Mouse (Mus musculus) CH12F3 (cell line): ENCODE data around the gene Spag6.

Experiments used
- in situ Hi-C: fragments of 300-500 bp; cut with MboI; formaldehyde crosslinking; loops from 2 replicates; pipeline ENCODE4 v1.14.3; 2020; ENCODE audit warnings: low sequenced_read_pairs

The Spag6 gene

DNA sequence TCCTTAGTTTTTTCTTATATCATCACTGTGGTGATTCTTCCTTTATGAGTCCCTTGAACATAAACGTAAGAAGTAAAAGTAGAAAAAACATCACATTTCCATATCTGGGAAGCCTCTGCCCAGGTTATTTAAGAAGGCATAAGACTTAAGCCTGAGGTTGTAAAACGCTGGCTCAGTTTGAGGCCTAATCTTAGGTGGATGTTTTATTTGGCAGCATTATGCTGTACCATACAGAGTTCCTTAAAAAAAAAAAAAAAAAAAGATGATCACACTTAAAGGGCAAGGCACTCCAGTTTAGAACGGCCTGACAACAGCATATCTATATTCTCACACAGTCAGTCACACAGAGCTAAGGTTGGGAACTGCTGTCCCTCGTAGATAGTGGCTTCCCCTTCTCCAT lies 32.0 kb downstream of the Spag6 start:
- in situ Hi-C loops: no loop called here

DNA sequence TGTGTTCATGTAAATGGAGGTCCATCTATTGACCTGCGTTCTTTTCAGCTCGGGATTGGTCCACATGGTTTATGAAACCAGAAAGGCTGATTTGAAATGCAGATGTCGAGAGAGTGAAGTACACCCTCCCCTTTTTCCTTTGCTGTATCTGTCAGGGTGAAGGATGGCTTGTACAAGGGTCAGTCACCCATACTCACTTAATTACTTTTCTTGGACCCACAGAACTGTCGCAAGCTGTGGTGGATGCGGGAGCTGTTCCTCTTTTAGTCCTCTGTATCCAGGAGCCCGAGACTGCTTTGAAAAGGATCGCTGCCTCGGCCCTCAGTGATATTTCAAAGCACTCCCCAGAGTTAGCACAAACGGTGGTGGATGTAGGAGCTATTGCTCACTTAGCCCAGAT lies 37.9 kb downstream of the Spag6 start:
- in situ Hi-C loops: no loop called here

DNA sequence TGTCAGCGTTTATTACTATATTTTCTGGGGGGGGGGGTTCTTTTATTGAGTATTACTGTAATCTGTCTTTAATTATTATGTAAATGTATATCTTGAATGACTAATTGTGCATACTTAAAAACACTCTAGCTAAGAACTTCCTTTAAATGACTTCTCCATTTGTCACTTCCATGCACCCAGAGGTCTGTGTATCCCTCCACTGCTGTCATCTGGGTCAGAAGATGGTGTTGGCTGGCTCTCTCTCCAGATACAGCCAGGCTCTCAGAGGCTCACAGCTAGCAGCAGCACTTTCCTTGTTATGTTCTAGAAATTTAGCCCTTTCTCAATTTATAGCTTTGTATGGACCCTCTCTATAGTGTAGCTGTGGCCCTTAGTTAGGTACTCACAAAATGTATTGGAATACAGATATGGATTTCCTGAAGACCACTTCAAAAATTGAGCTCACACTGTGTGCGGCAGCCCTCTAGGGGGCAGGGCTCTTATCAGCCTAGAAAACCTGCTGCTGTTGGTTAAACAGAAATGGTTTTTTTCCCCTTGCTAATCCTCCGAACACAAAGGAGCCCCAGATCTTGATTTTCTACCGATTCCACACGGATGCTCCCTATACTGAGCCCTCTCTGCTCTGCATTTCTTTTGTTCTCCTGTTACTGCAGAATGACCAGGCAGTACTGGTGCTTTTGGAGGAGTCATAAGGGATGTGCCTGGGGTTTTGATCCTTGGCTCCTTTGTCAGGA lies 40.7 kb downstream of the Spag6 start:
- in situ Hi-C loops: no loop called here

DNA sequence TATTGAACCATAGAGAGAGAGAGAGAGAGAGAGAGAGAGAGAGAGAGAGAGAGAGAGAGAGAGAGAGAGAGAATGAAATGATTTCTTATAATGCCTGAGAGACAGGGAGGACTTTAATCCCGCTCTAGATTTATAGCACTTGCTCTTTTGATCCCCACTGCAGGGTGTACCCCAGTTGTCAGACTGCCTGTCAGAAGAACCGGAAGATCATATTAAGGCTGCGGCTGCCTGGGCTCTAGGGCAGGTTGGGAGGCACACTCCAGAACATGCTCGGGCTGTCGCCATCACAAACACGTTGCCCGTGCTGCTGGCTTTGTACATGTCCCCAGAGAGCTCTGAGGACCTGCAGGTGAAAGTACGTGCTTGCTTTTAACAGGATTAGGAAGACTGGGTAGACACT lies 43.2 kb downstream of the Spag6 start:
- in situ Hi-C loops: no loop called here

DNA sequence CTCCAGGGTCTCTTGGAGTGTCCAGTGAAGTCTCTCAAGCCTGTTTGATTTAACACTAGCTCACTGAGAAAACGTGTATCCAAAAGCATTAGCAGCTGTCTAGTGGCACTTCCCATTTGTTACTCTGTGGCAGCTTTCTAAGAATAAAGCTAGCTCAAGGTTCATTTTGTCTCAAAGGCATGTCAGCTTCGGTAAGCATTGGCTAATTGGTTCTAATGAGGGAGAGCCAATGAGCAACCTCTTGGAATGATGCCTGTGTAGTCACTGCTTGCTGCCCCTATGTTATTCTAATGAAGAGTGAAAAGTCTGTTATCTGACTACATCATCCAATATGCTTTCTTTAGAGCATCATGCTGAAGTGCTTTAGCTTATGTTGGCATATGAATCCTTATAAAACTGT lies 45.4 kb downstream of the Spag6 start:
- in situ Hi-C loops: no loop called here

DNA sequence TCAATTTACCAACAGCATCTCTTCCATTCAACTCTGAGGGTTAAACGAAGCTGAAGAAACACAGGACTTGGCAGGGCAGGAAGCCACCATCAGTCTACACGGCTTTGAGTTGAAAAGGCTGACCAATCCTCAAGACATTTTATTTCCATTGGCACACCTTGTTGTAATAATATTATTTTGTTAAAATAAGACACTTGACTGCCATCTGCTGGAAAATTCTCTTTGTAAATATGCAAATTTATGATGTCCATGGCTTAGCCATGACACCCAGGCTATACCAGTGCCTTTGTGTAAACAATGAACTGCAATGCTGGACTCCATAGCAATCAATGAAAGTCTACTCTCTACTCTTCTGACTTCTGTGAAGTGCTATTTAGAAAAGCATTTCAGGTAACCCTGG lies 62.3 kb downstream of the Spag6 start:
- in situ Hi-C loops: no loop called here

DNA sequence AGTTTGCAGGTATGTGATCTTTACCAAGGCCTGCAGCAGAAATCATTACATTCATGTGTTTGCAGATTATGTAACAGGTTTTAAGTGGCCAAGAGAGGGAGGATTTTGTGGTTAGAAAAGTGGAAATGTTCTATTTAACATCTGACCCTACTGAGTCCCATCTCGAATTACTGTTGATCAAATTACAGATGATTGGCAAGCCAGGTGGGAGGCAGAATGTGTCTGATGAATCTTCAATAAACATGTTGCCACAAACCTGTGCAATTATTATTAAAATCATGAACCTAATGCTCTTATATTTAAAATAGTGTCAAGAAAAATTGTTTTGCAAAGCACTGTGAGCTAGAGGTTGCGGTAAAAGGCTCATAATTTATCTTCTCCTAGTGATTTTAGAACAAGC lies 71.0 kb downstream of the Spag6 start:
- in situ Hi-C loops: no loop called here

DNA sequence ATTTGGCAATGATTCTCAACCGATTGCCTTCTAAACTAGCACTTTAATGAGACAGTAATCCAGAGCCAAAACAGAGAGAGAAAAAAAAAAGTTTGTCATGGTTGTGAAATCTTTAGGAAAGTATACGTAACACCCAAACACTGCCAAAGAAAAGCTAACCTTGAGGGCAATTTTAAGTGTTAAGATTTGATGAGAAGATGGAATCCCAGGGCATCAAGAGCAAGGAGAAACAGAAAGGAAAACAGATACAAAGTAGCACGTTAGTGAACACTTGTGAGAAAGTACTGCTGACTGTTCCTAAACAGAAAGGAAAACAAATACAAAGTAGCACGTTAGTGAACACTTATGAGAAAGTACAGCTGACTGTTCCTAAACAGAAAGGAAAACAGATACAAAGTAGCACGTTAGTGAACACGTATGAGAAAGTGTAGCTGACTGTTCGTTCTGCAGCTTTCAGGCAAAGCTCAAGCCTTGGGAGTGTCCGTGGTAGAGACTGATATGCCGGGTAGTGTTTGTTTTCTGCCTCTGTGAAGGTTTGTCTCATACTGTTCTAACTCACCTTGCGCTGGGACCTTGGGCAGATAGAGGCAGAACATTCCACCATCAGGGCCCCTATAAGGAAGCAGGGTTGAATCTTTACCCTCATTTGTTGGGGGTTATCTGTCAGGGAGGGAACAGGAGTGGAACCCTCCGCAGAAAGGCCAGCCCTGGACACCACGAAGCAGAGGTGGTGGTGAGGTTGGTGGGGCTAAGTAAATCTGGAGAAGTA lies 71.8 kb downstream of the Spag6 start:
- in situ Hi-C loops: no loop called here

DNA sequence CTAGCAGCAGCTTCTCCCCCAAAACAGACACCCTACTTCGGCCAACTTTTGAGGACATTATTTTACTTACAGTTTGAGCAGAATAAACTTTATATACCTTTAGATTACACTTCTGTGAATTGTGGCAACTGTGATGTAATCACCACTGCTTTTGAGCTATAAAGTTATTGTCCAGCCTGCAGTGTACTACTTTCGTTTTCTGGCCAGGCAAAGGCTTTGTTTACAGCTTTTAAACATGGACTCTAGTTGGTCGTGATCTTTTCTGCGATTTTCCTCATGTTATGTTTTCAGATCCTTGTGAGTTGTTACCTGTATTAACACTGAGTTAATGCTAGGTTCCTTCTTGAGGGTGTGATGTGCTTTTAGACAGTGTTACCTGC lies 72.6 kb downstream of the Spag6 start:
- in situ Hi-C loops: no loop called here

DNA sequence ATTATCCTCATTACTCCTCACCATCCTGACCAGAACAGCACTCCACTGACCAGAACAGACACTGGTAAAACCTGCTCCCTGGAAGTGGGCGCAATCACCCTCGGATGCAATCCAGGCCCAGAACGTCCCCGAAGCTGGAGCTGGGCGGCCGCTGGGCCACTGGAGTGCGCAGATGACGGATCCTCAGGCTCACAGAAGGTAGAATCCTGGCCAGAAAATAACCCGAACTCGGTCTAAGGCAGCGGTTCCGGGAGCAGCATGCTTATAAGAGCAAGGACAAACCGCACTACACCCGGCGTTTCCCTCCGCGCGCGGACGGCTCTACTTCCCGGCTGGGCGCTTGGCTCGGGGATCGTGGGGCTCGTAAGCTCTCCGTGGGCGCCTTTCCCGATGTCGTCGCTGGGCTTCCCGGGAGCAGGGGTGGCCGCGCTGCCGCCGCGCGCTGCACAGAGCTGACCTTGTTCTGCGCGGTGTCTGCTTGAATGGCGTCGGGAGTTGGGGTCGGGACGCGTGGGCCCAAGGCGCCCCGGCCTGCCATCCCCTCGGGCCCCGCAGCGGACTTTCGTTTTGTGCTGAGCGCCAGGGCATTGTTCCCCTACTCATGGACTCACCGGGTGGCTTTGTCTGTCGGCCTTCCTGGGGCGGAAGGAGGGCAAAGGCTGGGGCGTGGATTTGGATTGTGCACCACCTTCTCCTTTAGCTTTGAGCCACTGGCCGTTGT lies 73.1 kb downstream of the Spag6 start:
- in situ Hi-C loops: no loop called here

DNA sequence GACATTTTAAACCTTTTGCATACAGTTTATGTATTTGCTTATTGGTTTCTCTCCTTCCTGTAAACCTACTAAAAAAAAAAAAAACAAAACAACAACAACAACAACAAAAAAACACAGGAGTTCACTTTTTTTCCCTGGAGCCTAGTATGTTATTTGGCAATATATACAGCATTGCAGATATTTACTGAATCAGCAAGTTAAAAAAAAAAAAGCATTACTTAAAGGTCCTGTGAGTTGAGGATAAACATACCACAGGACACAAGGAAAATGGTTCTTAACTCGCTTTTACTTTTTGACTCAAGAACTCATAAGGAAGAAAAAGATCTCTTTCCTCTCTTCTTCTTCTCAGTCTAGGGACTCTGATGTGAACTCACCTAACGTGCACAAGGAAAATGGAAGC lies 74.6 kb downstream of the Spag6 start:
- in situ Hi-C loops: no loop called here

DNA sequence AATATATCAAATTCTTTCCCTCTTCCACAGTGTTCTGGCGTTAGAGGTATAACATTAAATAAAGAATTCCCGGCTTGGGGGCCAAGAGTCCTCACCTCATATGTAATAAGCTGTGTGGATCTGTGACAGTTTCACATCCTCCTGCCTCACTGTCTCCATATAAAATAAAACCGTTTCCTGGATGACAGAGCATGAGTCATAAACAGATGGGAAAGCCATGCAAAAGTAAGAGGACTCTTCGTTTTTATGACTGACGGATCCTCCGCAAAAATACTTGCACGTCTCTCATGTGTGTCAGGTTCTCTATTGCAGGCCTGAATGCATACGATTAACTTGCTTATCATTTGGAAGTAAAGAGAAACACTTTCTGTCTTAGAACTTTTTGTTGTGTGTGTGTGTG lies 78.6 kb downstream of the Spag6 start:
- in situ Hi-C loops: no loop called here

DNA sequence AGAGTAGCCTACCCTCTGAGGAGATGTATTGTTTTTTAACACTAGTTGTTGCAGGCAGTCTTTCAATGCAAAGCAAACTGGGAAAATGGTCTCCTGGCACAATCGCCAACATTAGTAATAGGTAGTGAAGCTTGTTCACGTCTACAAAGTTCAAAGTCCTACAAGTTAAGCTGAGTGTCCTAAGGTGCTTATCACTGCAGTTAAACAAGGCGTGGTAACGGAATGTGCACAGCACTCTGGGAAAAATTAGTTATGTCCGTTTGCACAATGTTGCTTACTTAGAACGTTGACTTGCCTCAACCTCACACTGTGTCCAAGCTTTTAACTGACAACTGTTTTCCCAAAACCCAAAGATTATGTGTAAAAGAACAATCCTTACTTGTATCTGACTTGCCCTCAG lies 80.5 kb downstream of the Spag6 start:
- in situ Hi-C loops: no loop called here

DNA sequence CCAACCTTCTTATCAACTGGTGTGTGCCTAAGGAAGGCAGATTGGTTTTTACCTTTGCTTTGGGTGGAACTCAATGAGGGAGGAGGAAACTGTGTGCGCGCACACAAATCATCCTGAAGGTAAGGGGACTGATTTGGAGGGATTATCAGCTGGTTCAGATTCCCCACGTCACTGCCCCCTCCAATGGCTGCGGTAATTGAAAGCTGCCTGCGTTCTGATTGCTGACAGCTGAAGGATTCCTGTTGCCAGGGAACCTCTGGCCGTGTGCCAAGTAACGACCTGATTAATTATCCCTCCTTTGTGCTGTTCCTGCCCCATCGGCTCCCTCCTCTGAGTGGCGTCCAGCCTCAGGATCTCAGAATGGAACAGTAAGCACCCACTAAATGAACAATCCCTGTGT lies 84.4 kb downstream of the Spag6 start:
- in situ Hi-C loops: no loop called here

DNA sequence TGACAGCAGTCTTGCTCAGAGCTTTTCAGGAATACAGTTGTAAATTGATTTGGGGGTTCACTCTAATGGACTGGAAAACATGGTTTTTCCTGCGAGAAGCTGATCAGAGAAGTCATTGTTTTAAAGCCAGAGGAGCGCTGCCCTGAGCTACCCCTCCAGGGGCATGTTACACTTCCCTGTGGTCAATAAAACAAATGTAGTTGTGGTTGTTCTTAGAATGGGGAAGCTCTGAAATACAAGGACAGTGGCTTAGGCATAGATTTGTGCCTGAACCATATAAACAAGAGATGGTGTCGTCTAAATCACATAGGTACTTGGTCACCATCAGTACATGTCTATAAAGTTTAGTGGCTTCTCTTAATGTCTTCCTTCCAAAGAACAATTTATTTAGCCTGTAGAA lies 86.0 kb downstream of the Spag6 start:
- in situ Hi-C loops: no loop called here

DNA sequence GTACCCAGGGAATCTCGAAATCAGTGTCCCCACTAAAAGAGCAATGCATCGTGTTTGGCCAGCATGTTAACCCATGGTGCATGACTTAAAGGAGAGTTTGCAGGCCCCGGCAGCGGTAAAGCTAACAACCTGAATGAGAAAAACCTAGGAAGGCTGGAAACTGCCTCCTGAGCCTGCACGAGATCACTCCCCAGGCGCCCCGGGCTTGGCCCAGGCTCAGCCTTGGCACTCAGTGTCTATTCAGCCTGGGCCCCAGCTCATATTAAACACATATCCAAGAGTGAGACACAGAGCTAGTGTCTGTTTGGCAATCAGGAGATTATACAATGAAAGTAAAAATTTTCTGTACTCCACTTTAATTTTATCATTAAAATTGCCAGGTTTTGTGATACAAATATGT lies 87.5 kb downstream of the Spag6 start:
- in situ Hi-C loops: no loop called here

DNA sequence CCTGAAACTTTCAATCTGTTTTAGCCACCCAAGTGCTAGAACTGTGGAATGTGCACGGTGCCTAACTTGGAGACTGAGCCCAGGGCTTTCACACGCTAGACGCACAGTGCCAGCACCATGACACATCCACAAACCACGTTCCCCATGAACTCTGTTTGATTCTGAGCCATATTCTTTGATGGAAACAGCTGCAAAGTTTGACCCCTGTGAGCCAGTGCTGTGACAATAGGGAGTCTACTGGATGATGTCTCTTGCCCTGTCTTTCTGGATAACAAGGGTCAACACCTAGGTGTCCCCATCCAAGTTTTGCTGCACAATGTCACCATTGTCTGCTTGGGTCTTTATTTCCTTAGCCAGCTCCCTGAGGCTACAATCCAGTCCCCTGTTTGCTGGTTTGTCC lies 100.4 kb downstream of the Spag6 start:
- in situ Hi-C loops: no loop called here

DNA sequence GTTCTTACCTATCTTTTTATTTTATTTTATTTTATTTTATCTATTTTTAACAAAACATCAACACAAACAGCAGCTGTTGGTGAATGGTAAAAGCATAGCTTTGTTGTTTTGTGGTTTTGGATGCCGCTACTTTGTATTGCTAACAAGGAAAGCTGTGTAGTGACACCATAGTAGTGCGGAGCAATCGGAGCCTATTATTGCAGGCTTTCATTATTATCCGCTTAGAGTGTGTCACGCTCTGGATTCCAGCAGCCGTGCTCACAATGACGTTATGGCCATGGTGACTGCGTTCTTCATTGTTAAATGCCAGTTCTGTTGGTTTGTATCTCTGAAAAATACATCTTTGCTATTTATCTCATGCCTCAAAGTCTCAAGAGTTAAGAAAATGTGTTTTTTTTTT lies 103.9 kb downstream of the Spag6 start:
- in situ Hi-C loops: no loop called here

DNA sequence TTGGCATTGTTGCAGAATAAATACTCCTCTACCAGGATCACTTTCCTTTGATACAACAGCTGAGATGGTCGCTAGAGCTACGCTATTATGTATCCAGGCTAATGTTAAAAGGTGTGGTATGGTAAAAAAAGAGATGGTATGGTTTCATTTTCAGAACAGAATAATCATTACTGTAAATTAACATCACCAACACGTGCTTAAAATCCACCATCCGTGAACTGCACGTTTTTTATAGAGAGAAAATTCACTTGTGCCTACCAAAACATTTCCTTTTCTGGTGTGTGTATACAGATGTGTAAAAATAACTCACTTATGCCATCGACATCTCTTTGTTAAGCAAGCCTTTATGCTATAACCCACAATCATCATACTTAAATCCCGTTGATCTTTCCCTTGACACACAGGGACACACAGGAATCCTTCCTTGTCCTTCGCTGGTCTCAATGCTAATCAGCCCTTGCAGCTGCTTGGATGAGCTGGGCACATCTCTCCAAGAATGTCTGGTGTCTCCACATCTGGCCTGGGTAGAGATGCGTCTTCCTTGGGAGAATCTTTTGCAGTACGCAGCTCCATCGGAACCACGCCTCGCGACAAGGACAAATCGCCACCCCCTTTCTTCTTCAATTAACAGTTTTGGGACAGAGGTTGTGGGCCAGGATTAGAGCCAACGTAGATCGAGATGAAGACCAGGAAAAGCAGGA lies 105.6 kb downstream of the Spag6 start:
- in situ Hi-C loops: no loop called here
